Mouse (Mus musculus) brain, embryonic 14.5 days (tissue): ENCODE results near the gene Thada.

ENCODE experiments used
- CTCF ChIP-seq: fragments of 200-500 bp; IDR thresholded peaks from 2 replicates; pipeline ENCODE4 v1.5.1; 2012; ENCODE audit warnings: inconsistent platforms, mild to moderate bottlenecking, moderate library complexity, borderline replicate concordance; ENCODE audit not compliant: insufficient read depth, insufficient read length; ENCODE audit errors: extremely low read depth
- POLR2A ChIP-seq: fragments of 200-500 bp; IDR thresholded peaks from 2 replicates; pipeline ENCODE4 v1.6.1; 2012; ENCODE audit warnings: mild to moderate bottlenecking, inconsistent platforms, borderline replicate concordance; ENCODE audit not compliant: poor library complexity, insufficient read depth, insufficient read length, severe bottlenecking; ENCODE audit errors: extremely low read depth

DNA sequence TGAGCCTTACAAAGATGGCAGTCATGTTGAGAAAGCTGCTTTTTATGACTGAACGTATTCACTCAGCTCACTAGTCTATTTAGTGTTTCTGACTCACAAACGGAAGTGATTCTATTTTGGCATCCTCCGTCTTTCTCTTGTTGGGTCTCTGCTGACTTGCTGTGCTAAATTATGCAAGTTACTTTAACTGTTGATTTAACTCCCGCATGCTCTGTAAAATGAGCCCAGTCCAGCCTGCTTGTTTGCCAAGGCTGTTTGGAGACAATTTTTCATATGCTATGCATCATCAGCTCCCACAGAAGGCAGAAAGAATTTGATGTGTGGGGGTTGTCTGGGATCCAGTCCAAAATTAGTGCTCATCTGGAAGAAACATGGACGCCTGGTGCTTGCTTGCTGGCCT is 44.4 kb upstream of the Thada start:
- TF ChIP-seq CTCF (no peak), POLR2A (no peak)
